Mouse (Mus musculus) G1E (cell line): Measurements from ENCODE around the gene C3.

Experiments used
- CTCF ChIP-seq: IDR thresholded peaks from 2 replicates; pipeline ENCODE4 v1.5.1; 2012; ENCODE audit warnings: low read depth, low read length, inconsistent platforms, mixed read lengths
- GATA1 ChIP-seq: IDR thresholded peaks from 2 replicates; pipeline ENCODE4 v1.6.1; 2012; ENCODE audit warnings: borderline replicate concordance, low read length, inconsistent platforms, mixed read lengths
- GATA2 ChIP-seq: IDR thresholded peaks from 2 replicates; pipeline ENCODE4 v1.6.1; 2012; ENCODE audit warnings: low read depth, low read length, inconsistent platforms, borderline replicate concordance

DNA sequence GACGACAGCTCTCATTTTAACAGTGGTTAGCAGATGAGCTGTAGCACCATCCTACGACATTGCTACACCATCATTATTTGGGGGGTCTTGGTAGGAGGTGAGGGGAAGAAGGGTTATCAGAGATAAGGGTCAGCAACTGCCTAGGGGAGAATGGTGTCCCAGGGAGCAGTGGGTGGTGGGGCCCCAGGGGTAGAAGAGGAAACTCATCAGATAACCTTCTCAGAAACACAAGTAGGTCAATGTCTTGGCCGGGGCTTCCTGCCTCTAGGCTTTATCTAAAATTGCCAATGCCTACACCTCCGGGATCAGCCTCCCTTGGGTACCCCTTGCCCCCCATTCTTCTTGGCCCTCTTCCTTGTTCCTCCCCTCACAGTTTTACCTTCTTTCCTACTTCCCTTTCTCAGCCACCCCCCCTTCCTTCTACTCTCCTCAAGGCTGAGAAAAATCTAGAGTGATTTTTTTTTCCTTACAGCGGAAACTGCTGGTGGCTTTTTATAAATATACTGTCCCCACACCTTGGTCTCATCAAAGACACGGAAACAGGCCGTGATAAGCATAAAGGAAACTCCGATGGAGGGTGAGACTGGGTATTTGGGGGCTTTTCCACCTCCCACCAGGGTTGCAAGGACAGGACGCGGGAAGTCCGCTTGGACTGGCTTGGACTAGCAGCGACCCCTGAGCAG lies 39.3 kb downstream of the C3 start:
- TF ChIP-seq CTCF (no peak), GATA1 (no peak), GATA2 (no peak)
